Mouse (Mus musculus) testis, adult 2 months (tissue): ENCODE results near the gene Crtc3.

ENCODE experiments used
- CTCF ChIP-seq: fragments of 200-500 bp; IDR thresholded peaks from 2 replicates; pipeline ENCODE4 v1.5.1; 2012; ENCODE audit warnings: low read depth, mild to moderate bottlenecking, inconsistent platforms, low read length, moderate library complexity; ENCODE audit not compliant: control insufficient read depth, insufficient read depth, insufficient replicate concordance
- POLR2A ChIP-seq: fragments of 200-500 bp; IDR thresholded peaks from 2 replicates; pipeline ENCODE4 v1.6.1; 2012; ENCODE audit warnings: low read depth, mild to moderate bottlenecking, inconsistent platforms, low read length, moderate library complexity; ENCODE audit not compliant: control insufficient read depth

GRCm38 (mm10) chr7:80719582-80719981 lies 30.9 kb upstream of the Crtc3 start:
- TF ChIP-seq CTCF (no peak), POLR2A (no peak)
